Mouse (Mus musculus): ENCODE measurements at regions not wholly inside any gene's neighbourhood (a gene's known extent, or its start where the extent isn't known, plus 50 kb on each side); places are given as distances from the start of the nearest gene placed in this dataset.

DNA sequence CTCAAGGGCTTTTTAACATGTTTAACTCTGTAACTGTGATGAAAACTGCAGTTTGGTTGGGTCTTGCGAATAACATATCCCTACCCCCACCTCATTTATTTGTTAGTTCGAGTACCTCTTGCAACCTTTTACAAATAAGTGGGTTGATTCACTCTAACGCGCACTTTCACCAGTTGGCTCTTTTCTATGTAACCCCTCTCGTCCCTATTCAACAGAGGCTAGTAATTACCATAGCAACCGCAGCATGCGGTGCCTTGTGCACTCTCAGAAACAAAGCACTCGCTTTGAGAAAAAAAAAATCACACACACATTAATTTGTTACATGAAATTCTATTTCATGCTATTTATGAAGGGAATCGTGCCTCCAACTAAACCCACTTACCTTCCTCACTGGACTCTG is 201.7 kb downstream of the Icos start:
- no peak for TF ChIP-seq CTCF (IDR thresholded peaks at IDR 0.05)
- TF ChIP-seq EP300 (IDR thresholded peaks at IDR 0.05) = no peak

Measured in lung, postnatal 0 days (tissue).